Mouse (Mus musculus): ENCODE results near the gene Rpl31. TPM values are rescaled to one million over a fixed set of nuclear protein-coding genes. Genes with fewer than 3 reads are reported as not detected.

Gene Rpl31
- polyA plus RNA-seq, 1 experiment from 2014 or later = 453 TPM

- Histone ChIP-seq H3K27me3 (no peaks in the 10 kb centered on the region), H3K4me3 (replicated peaks) (no peak overlapping the region), H3K4me2 (no peak overlapping the region), H3K27ac (no peak overlapping the region), H3K4me1 (peaks cover 18% of the 10 kb centered on the region), H3K9ac (no peak overlapping the region), H3K9me3 (no peaks in the 10 kb centered on the region), H3K36me3 (replicated peaks) (peaks cover 55% of the 10 kb centered on the region)
- 90% methylated on average over 6 of the region's 6 CpGs for WGBS
- ATAC-seq (ENCODE audit: low FRiP score) = no peak
Measured at GRCm38 (mm10) chr1:39370431-39370830, 2.8 kb downstream of the Rpl31 start.

- H3K4me3 ChIP-seq (replicated peaks) = no peak overlapping the region
- peaks cover 64% of the 10 kb centered on the region for H3K36me3 ChIP-seq (replicated peaks)
- 82% methylated on average over 8 of the region's 8 CpGs for WGBS
Measured at GRCm38 (mm10) chr1:39372220-39372843, 4.7 kb downstream of the Rpl31 start.

GRCm38 (mm10) chr1:39373378-39373777, 5.7 kb downstream of the Rpl31 start:
- 60% methylated on average over 4 of the region's 4 CpGs for WGBS
- no peak overlapping the region for H3K4me2 ChIP-seq
- no peak for ATAC-seq (ENCODE audit: low FRiP score)
- H3K9ac ChIP-seq = no peak overlapping the region
- H3K27me3 ChIP-seq = no peaks in the 10 kb centered on the region
- H3K36me3 ChIP-seq (replicated peaks) = peaks cover 65% of the 10 kb centered on the region
- peaks cover 12% of the 10 kb centered on the region for H3K4me1 ChIP-seq
- H3K9me3 ChIP-seq = no peaks in the 10 kb centered on the region
- no peak overlapping the region for H3K4me3 ChIP-seq (replicated peaks)
- H3K27ac ChIP-seq = no peak overlapping the region

More at GRCm38 (mm10) chr1:39372220-39372843, 4.7 kb downstream of the Rpl31 start:
- Histone ChIP-seq H3K4me1 (peaks cover 12% of the 10 kb centered on the region), H3K4me2 (no peak overlapping the region), H3K27ac (no peak overlapping the region), H3K9ac (no peak overlapping the region), H3K27me3 (no peaks in the 10 kb centered on the region), H3K9me3 (no peaks in the 10 kb centered on the region)
- ATAC-seq (ENCODE audit: low FRiP score) = no peak

GRCm38 (mm10) chr1:39374231-39374809, 6.7 kb downstream of the Rpl31 start:
- H3K9me3 ChIP-seq = no peaks in the 10 kb centered on the region
- no peaks in the 10 kb centered on the region for H3K27me3 ChIP-seq
- no peak for ATAC-seq (ENCODE audit: low FRiP score)
- peaks cover 65% of the 10 kb centered on the region for H3K36me3 ChIP-seq (replicated peaks)
- no peak overlapping the region for H3K9ac ChIP-seq
- no peak overlapping the region for H3K4me2 ChIP-seq
- 88% methylated on average over 5 of the region's 5 CpGs for WGBS
- no peak overlapping the region for H3K27ac ChIP-seq
- no peak overlapping the region for H3K4me3 ChIP-seq (replicated peaks)
- H3K4me1 ChIP-seq = peaks cover 4% of the 10 kb centered on the region

- H3K27ac ChIP-seq = no peak overlapping the region
- no peaks in the 10 kb centered on the region for H3K27me3 ChIP-seq
- no peak overlapping the region for H3K4me3 ChIP-seq (replicated peaks)
- 90% methylated on average over 7 of the region's 7 CpGs for WGBS
- H3K9ac ChIP-seq = no peak overlapping the region
- peaks cover 48% of the 10 kb centered on the region for H3K36me3 ChIP-seq (replicated peaks)
- no peaks in the 10 kb centered on the region for H3K4me1 ChIP-seq
- no peak overlapping the region for H3K4me2 ChIP-seq
- H3K9me3 ChIP-seq = no peaks in the 10 kb centered on the region
- no peak for ATAC-seq (ENCODE audit: low FRiP score)
Measured at GRCm38 (mm10) chr1:39376121-39376520, 8.5 kb downstream of the Rpl31 start.

- no peak overlapping the region for H3K4me3 ChIP-seq (replicated peaks)
- no peaks in the 10 kb centered on the region for H3K9me3 ChIP-seq
- WGBS = 93% methylated on average over 9 of the region's 9 CpGs
- no peak overlapping the region for H3K4me2 ChIP-seq
- no peaks in the 10 kb centered on the region for H3K27me3 ChIP-seq
- no peak for ATAC-seq (ENCODE audit: low FRiP score)
- no peaks in the 10 kb centered on the region for H3K4me1 ChIP-seq
- H3K9ac ChIP-seq = no peak overlapping the region
- no peak overlapping the region for H3K27ac ChIP-seq
- H3K36me3 ChIP-seq (replicated peaks) = peaks cover 41% of the 10 kb centered on the region
Measured at GRCm38 (mm10) chr1:39376726-39377240, 9.1 kb downstream of the Rpl31 start.

GRCm38 (mm10) chr1:39378540-39378939, 10.9 kb downstream of the Rpl31 start:
- Histone ChIP-seq H3K27ac (no peak overlapping the region), H3K9me3 (no peaks in the 10 kb centered on the region), H3K36me3 (replicated peaks) (peaks cover 24% of the 10 kb centered on the region), H3K9ac (no peak overlapping the region), H3K27me3 (no peaks in the 10 kb centered on the region), H3K4me2 (no peak overlapping the region), H3K4me1 (no peaks in the 10 kb centered on the region), H3K4me3 (replicated peaks) (no peak overlapping the region)
- WGBS = 66% methylated on average over 1 of the region's 1 CpGs
- ATAC-seq (ENCODE audit: low FRiP score) = no peak

GRCm38 (mm10) chr1:39379021-39379420, 11.4 kb downstream of the Rpl31 start:
- Histone ChIP-seq H3K9me3 (no peaks in the 10 kb centered on the region), H3K4me2 (no peak overlapping the region), H3K4me1 (no peaks in the 10 kb centered on the region), H3K9ac (no peak overlapping the region), H3K27me3 (no peaks in the 10 kb centered on the region), H3K4me3 (replicated peaks) (no peak overlapping the region), H3K36me3 (replicated peaks) (peaks cover 19% of the 10 kb centered on the region), H3K27ac (no peak overlapping the region)
- 87% methylated on average over 5 of the region's 5 CpGs for WGBS
- no peak for ATAC-seq (ENCODE audit: low FRiP score)

GRCm38 (mm10) chr1:39381017-39381416, 13.4 kb downstream of the Rpl31 start:
- H3K9ac ChIP-seq = no peak overlapping the region
- no peak for ATAC-seq (ENCODE audit: low FRiP score)
- H3K4me3 ChIP-seq (replicated peaks) = no peak overlapping the region
- H3K4me2 ChIP-seq = no peak overlapping the region
- H3K27me3 ChIP-seq = no peaks in the 10 kb centered on the region
- peaks cover 10% of the 10 kb centered on the region for H3K36me3 ChIP-seq (replicated peaks)
- WGBS = 85% methylated on average over 9 of the region's 9 CpGs
- H3K9me3 ChIP-seq = no peaks in the 10 kb centered on the region
- H3K4me1 ChIP-seq = no peaks in the 10 kb centered on the region
- no peak overlapping the region for H3K27ac ChIP-seq

- 89% methylated on average over 9 of the region's 9 CpGs for WGBS
- ATAC-seq (ENCODE audit: low FRiP score) = no peak
- no peak overlapping the region for H3K4me2 ChIP-seq
Measured at GRCm38 (mm10) chr1:39384914-39385313, 17.3 kb downstream of the Rpl31 start.

GRCm38 (mm10) chr1:39386456-39386855, 18.8 kb downstream of the Rpl31 start:
- Histone ChIP-seq H3K27me3 (0 out of 2 replicates have a peak, but pooled peaks cover 5% of the 10 kb centered on the region), H3K9ac (no peak overlapping the region), H3K9me3 (no peaks in the 10 kb centered on the region), H3K4me1 (peaks cover 5% of the 10 kb centered on the region; the same call in 1 of the 2 replicates), H3K36me3 (replicated peaks) (no peaks in the 10 kb centered on the region), H3K4me3 (replicated peaks) (no peak overlapping the region), H3K4me2 (no peak overlapping the region), H3K27ac (no peak overlapping the region)
- WGBS = 91% methylated on average over 3 of the region's 3 CpGs
- no peak for ATAC-seq (ENCODE audit: low FRiP score)

More at GRCm38 (mm10) chr1:39384914-39385313, 17.3 kb downstream of the Rpl31 start:
- no peaks in the 10 kb centered on the region for H3K9me3 ChIP-seq
- no peaks in the 10 kb centered on the region for H3K36me3 ChIP-seq (replicated peaks)
- no peak overlapping the region for H3K4me3 ChIP-seq (replicated peaks)
- H3K9ac ChIP-seq = no peak overlapping the region
- H3K27ac ChIP-seq = no peak overlapping the region
- H3K27me3 ChIP-seq = no peaks in the 10 kb centered on the region
- no peaks in the 10 kb centered on the region for H3K4me1 ChIP-seq

GRCm38 (mm10) chr1:39387497-39387896, 19.9 kb downstream of the Rpl31 start:
- Histone ChIP-seq H3K9ac (no peak overlapping the region), H3K4me2 (no peak overlapping the region), H3K4me1 (peaks cover 5% of the 10 kb centered on the region; the same call in 1 of the 2 replicates), H3K4me3 (replicated peaks) (no peak overlapping the region), H3K36me3 (replicated peaks) (no peaks in the 10 kb centered on the region), H3K9me3 (no peaks in the 10 kb centered on the region), H3K27me3 (0 out of 2 replicates have a peak, but pooled peaks cover 5% of the 10 kb centered on the region), H3K27ac (no peak overlapping the region)
- WGBS = 89% methylated on average over 4 of the region's 4 CpGs
- ATAC-seq (ENCODE audit: low FRiP score) = no peak

- H3K9ac ChIP-seq = no peak overlapping the region
- H3K4me2 ChIP-seq = no peak overlapping the region
- no peaks in the 10 kb centered on the region for H3K9me3 ChIP-seq
- no peak for ATAC-seq (ENCODE audit: low FRiP score)
- H3K36me3 ChIP-seq (replicated peaks) = no peaks in the 10 kb centered on the region
- H3K4me3 ChIP-seq (replicated peaks) = no peak overlapping the region
- no peak overlapping the region for H3K27ac ChIP-seq
- H3K4me1 ChIP-seq = peaks cover 5% of the 10 kb centered on the region; the same call in 1 of the 2 replicates
- 0 out of 2 replicates have a peak, but pooled peaks cover 5% of the 10 kb centered on the region for H3K27me3 ChIP-seq
- WGBS = 75% methylated on average over 2 of the region's 2 CpGs
Measured at GRCm38 (mm10) chr1:39388163-39388562, 20.5 kb downstream of the Rpl31 start.

Measured in forebrain, embryonic 12.5 days (tissue).